Mouse (Mus musculus): ENCODE measurements around the gene Map4k2. TPM values are rescaled to one million over a fixed set of nuclear protein-coding genes. Genes with fewer than 3 reads are reported as not detected.
A peak's percentile ranks its signal among the peaks of the same experiment; 100 is the strongest.

The Map4k2 gene
- total and polyA plus RNA-seq, 3 experiments: 8.0 to 22.3 TPM; not detected in 1

GRCm38 (mm10) chr19:6331719-6332516, 9.0 kb upstream of the Map4k2 start (continued):
- TF ChIP-seq BHLHE40 (IDR thresholded peaks at IDR 0.05; ENCODE audit: borderline replicate concordance, low read depth, low read length): no peak
- 0 out of 2 replicates have a peak, but pooled peaks have one; percentile 29 for TF ChIP-seq NELFE (IDR thresholded peaks at IDR 0.05; ENCODE audit: low read depth, low read length)
- TF ChIP-seq TBP (IDR thresholded peaks at IDR 0.05; ENCODE audit: low read depth, low read length): peak; percentile 63
- no peak for TF ChIP-seq TAL1 (IDR thresholded peaks at IDR 0.05; ENCODE audit: low read length)
- TF ChIP-seq MAX (IDR thresholded peaks at IDR 0.05; ENCODE audit: low read length): peak; percentile 23; the same call in 1 of the 2 replicates

- Histone ChIP-seq H3K79me2 (ENCODE audit: control insufficient read depth, insufficient read depth, low read length, poor library complexity) (peaks cover 14% of the 10 kb centered on the region), H3K9me3 (replicated peaks; ENCODE audit: insufficient read depth, low read length) (no peaks in the 10 kb centered on the region), H3K27me3 (ENCODE audit: control insufficient read depth in 1 of 2, insufficient read depth in 2 of 2, low read length in 2 of 2) (no peaks in the 10 kb centered on the region), H3K9ac (ENCODE audit: control insufficient read depth, low read depth, low read length, poor library complexity, severe bottlenecking) (peak overlapping the region; percentile 81), H3K27ac (ENCODE audit: control insufficient read depth, low read depth, low read length) (peak overlapping the region; percentile 74), H3K4me1 (ENCODE audit: control insufficient read depth in 1 of 2, insufficient read depth in 2 of 2, low read length in 2 of 2) (peaks cover 3 to 15% of the 10 kb centered on the region in 2 experiments), H3K36me3 (ENCODE audit: control insufficient read depth in 1 of 2, insufficient read depth in 2 of 2, low read length in 2 of 2) (peaks cover 0 to 11% of the 10 kb centered on the region in 2 experiments; a peak in 2 of 4 replicates), H3K4me3 (ENCODE audit: control insufficient read depth in 1 of 2, insufficient read depth in 1 of 2, low read depth in 2 of 2, low read length in 2 of 2) (peak overlapping the region; percentile 45 to 72)
- DNase-seq (ENCODE audit: low read depth, low spot score): peak; percentile 52
- 0 out of 2 replicates have a peak, but pooled peaks have one; percentile 72 for TF ChIP-seq MAX (IDR thresholded peaks at IDR 0.05; ENCODE audit: low read length)
- TF ChIP-seq CHD2 (IDR thresholded peaks at IDR 0.05; ENCODE audit: low read length): no peak
- TF ChIP-seq JUND (IDR thresholded peaks at IDR 0.05; ENCODE audit: low read depth, low read length): no peak
- TF ChIP-seq ZNF384 (IDR thresholded peaks at IDR 0.05; ENCODE audit: low read depth, low read length): peak; percentile 43; the same call in 1 of the 2 replicates
- TF ChIP-seq CHD1 (IDR thresholded peaks at IDR 0.05; ENCODE audit: low read depth, low read length): 0 out of 2 replicates have a peak, but pooled peaks have one; percentile 71
- 0 out of 2 replicates have a peak, but pooled peaks have one; percentile 35 for TF ChIP-seq UBTF (IDR thresholded peaks at IDR 0.05; ENCODE audit: borderline replicate concordance, insufficient read depth, low read depth, low read length)
Measured at GRCm38 (mm10) chr19:6333761-6334595, 7.0 kb upstream of the Map4k2 start.

- H3K27ac ChIP-seq (ENCODE audit: control insufficient read depth, low read depth, low read length): peak within 1 kb of the TSS; percentile 74
- DNase-seq (ENCODE audit: low read depth, low spot score): peak; percentile 98
- peaks cover 0 to 11% of the 10 kb centered on the region in 2 experiments; a peak in 2 of 4 replicates for H3K36me3 ChIP-seq (ENCODE audit: control insufficient read depth in 1 of 2, insufficient read depth in 2 of 2, low read length in 2 of 2)
- peaks cover 14% of the 10 kb centered on the region for H3K79me2 ChIP-seq (ENCODE audit: control insufficient read depth, insufficient read depth, low read length, poor library complexity)
- no peaks in the 10 kb centered on the region for H3K27me3 ChIP-seq (ENCODE audit: control insufficient read depth in 1 of 2, insufficient read depth in 2 of 2, low read length in 2 of 2)
- H3K4me3 ChIP-seq (ENCODE audit: control insufficient read depth in 1 of 2, insufficient read depth in 1 of 2, low read depth in 2 of 2, low read length in 2 of 2): peak within 1 kb of the TSS; percentile 57 to 72
- H3K9ac ChIP-seq (ENCODE audit: control insufficient read depth, low read depth, low read length, poor library complexity, severe bottlenecking): peak within 1 kb of the TSS; percentile 81
- H3K9me3 ChIP-seq (replicated peaks; ENCODE audit: insufficient read depth, low read length): no peaks in the 10 kb centered on the region
- H3K4me1 ChIP-seq (ENCODE audit: control insufficient read depth in 1 of 2, insufficient read depth in 2 of 2, low read length in 2 of 2): peaks cover 3 to 15% of the 10 kb centered on the region in 2 experiments
- TF ChIP-seq TAL1 (IDR thresholded peaks at IDR 0.05; ENCODE audit: low read length) (no peak), USF1 (IDR thresholded peaks at IDR 0.05; ENCODE audit: low read depth, low read length) (peak; percentile 69), SIN3A (IDR thresholded peaks at IDR 0.05; ENCODE audit: low read length) (peak; percentile 89), JUND (IDR thresholded peaks at IDR 0.05; ENCODE audit: low read depth, low read length) (no peak), SMC3 (IDR thresholded peaks at IDR 0.05; ENCODE audit: low read depth, low read length) (no peak), ETS1 (IDR thresholded peaks at IDR 0.05; ENCODE audit: low read depth, low read length) (no peak; the same call in 1 of the 2 replicates), MYB (IDR thresholded peaks at IDR 0.05; ENCODE audit: low read depth, low read length) (no peak), ZNF384 (IDR thresholded peaks at IDR 0.05; ENCODE audit: low read depth, low read length) (no peak), EP300 (IDR thresholded peaks at IDR 0.05; ENCODE audit: low read depth in 1 of 2, low read length in 2 of 2) (no peak), HCFC1 (IDR thresholded peaks at IDR 0.05; ENCODE audit: low read depth, low read length) (peak; percentile 99), KAT2A (conservative IDR thresholded peaks at IDR 0.05; ENCODE audit: low read depth, low read length) (peak; percentile 88), ELF1 (IDR thresholded peaks at IDR 0.05; ENCODE audit: low read depth, low read length) (peak; percentile 69), POLR2A (IDR thresholded peaks at IDR 0.05; ENCODE audit: control insufficient read depth in 1 of 2, insufficient read depth in 1 of 2, low read depth in 1 of 2, low read length in 2 of 2, poor library complexity in 1 of 2) (peak; percentile 33 to 98; a peak in 3 of 4 replicates), ZMIZ1 (IDR thresholded peaks at IDR 0.05; ENCODE audit: low read depth, low read length) (peak; percentile 80), GABPA (IDR thresholded peaks at IDR 0.05; ENCODE audit: low read depth, low read length) (no peak), POLR2AphosphoS2 (IDR thresholded peaks at IDR 0.05; ENCODE audit: low read length) (peak; percentile 93), NELFE (IDR thresholded peaks at IDR 0.05; ENCODE audit: low read depth, low read length) (peak; percentile 95)
Measured at GRCm38 (mm10) chr19:6334673-6335457, 6.1 kb upstream of the Map4k2 start, which contains the start of gene Men1. Gene Men1 (plus strand): TSS chr19:6334979.
